Mouse (Mus musculus) Patski (cell line): ENCODE results near the gene Cnr1. TPM values are rescaled to one million over a fixed set of nuclear protein-coding genes. Genes with fewer than 3 reads are reported as not detected.

Source experiments
- ATAC-seq: fragments of 100-300 bp; one replicate; pipeline ENCODE4 v1.8.0; 2021
- CTCF ChIA-PET: fragments of 350-600 bp; sonication (Branson Sonifier 250); formaldehyde crosslinking; loops from one replicate; lab custom pipeline; 2022; ENCODE audit warnings: inconsistent platforms; lab: Charles Lee
- POLR2A ChIA-PET: fragments of 350-600 bp; sonication (Branson Sonifier 250); formaldehyde crosslinking; loops from one replicate; lab custom pipeline; 2022; ENCODE audit warnings: antibody characterized with exemption, inconsistent platforms; lab: Charles Lee
- DNase-seq: peaks from one replicate; pipeline ENCODE4 v3.0.0-alpha.2; 2011; ENCODE audit warnings: low read depth, low spot score
- H3K27me3 ChIP-seq: fragments of 371-371 bp; one replicate; pipeline ENCODE4 v1.5.1; 2021
- CTCF ChIP-seq: fragments of 100-300 bp; IDR thresholded peaks from one replicate; pipeline ENCODE4 v1.5.1; 2021
- in situ Hi-C: fragments of 300-500 bp; cut with MboI; formaldehyde crosslinking; loops from 3 replicates; pipeline ENCODE4 v1.11.1; 2018; ENCODE audit warnings: low pct_unique_long_range_greater_than_20kb, mixed read lengths
- polyA plus RNA-seq: library from polyadenylated mRNA; unstranded; gene quantifications from one replicate; pipeline ENCODE4 v1.2.3, GENCODE M21; 2021

The Cnr1 gene
- polyA plus RNA-seq, 1 experiment from 2014 or later, result not detected

DNA sequence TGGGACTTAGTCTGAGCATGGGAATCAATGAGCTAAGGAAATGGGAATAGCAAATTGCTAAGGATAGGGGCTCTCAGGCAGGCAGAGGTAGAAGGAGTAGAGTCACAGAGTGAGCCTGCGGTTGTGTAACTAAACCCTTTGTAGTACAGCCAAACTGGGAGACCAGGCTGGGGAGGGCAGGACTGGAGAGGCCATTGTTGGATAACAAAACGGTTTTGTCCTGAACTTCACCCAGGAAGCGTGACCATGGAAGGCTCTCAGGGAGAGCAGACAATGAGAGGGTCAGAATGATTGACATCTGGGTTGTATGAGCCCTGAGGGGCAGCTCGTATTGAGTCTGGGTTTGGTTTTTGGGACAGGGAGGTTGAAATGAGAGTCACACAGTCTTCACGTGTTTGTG is 17.2 kb downstream of the Cnr1 start:
- ChIA-PET POLR2A (no interaction called here), CTCF (interaction anchor here (1.4 kb wide), 1 partner anchor 13 kb away, joined by 3 read pairs; no protein-coding TSS in a partner anchor)
- no peak for TF ChIP-seq CTCF
- no peak for DNase-seq
- in situ Hi-C loops, result no loop called here
- no peaks in the 10 kb centered on the region for H3K27me3 ChIP-seq
- no peak for ATAC-seq

DNA sequence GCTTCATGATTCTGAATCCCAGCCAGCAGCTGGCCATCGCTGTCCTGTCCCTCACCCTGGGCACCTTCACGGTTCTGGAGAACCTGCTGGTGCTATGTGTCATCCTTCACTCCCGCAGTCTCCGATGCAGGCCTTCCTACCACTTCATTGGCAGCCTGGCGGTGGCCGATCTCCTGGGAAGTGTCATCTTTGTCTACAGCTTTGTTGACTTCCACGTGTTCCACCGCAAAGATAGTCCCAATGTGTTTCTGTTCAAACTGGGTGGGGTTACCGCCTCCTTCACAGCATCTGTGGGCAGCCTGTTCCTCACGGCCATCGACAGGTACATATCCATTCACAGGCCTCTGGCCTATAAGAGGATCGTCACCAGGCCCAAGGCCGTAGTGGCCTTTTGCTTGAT is 19.5 kb downstream of the Cnr1 start:
- ATAC-seq, result no peak
- in situ Hi-C loops, result no loop called here
- no peak for DNase-seq
- ChIA-PET CTCF (no interaction called here), POLR2A (no interaction called here)
- TF ChIP-seq CTCF, result no peak
- peaks cover 4% of the 10 kb centered on the region for H3K27me3 ChIP-seq

DNA sequence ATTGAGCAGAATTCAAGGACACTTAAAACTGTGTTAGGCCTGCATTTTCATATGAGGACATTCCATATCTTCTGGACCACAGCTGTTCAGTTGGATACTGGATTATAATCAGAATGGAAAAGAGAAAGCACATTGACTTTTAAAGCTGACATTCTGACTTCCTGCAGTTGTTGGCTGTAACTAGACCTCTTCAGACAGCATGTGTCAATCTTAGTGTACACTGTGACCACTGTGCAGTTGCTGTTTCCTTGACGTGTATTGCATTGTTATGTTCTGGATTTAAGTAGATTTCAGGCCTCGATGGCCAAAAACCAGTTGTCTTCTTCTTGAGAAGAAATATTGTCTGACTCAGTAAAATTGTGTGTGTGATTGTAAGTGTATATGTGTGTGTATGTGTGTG is 21.3 kb downstream of the Cnr1 start:
- no peak for DNase-seq
- H3K27me3 ChIP-seq, result peaks cover 4% of the 10 kb centered on the region
- in situ Hi-C loops, result no loop called here
- CTCF ChIA-PET, result no interaction called here
- no peak for ATAC-seq
- TF ChIP-seq CTCF, result no peak
- POLR2A ChIA-PET, result no interaction called here

DNA sequence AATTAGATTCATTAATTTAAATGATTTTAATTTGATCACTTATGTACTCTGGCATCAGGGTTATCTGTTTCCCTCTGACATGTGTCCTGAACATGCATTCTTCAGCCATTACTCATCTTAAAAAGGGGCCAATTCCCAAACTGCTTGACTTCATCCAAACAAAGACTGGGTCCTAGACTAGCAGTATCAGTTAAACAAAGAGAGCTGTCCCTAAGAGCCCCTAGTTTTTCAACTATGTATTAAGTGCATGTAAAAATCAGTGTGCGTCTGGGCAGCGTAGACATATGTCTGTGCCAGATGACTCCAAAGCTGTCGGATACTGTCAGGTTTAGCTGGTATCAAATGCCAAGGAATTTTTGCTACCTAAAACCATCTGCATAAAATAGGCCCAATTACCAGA is 23.2 kb downstream of the Cnr1 start:
- in situ Hi-C loops, result no loop called here
- DNase-seq (no peak), ATAC-seq (no peak)
- no peak for TF ChIP-seq CTCF
- H3K27me3 ChIP-seq, result peaks cover 4% of the 10 kb centered on the region
- CTCF ChIA-PET, result no interaction called here
- POLR2A ChIA-PET, result no interaction called here

DNA sequence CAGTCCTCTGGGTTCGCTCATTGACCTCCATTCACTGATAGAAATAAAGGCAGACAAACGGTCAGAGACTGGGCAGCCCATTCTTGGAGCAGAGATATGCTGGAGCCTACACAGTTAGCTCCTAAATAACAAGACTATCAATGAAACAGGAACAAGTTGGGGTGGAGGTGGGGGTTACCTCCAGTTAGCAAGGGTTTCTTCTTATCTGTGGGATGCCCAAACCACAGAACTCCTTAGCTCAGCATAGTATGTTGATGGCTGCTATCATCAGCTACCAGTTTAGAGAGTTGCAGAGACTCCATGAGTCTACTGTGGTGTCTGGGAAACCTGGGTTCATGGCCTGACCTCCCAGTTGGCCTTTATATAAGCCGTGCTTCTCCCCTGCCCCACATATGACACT is 33.0 kb downstream of the Cnr1 start:
- in situ Hi-C loops, result no loop called here
- CTCF ChIA-PET, result no interaction called here
- ATAC-seq, result no peak
- H3K27me3 ChIP-seq, result peaks cover 8% of the 10 kb centered on the region
- TF ChIP-seq CTCF, result no peak
- POLR2A ChIA-PET, result no interaction called here
- no peak for DNase-seq

DNA sequence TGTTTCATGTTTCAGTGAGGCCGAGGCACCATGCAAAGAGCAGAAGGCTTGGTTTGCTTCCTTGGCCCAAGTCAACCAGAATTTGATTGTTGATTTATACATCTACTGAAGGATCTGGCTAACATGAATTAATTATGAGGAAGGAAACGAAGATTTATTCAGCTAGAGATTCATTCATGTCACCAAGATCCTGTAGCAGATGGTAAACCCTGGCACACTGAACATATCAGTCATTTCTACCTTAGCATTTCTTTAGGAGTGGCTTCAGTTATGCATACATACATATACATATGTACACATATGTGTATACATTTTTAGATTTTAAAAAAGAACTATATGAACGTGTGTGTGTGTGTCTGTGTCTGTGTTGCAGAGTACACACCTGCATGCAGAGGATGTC is 34.1 kb downstream of the Cnr1 start:
- POLR2A ChIA-PET, result no interaction called here

DNA sequence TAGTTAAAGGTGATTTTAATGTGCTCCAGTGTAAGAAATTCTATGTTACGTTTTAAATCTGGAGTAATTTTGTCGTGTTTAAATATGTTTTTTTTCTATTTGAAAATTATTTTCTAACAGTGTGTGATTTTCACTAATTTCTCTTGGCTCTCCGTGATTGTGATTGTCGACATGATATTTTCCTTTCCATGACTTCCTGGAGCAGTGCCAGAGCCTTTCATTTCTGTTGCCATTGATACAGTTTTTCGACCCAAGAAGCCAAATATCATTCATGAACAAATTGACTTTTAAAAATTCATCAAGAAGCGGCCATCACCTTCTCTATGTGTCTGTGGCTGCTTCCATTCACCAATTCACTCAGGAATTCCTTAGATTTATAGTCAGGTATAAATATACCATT is 35.4 kb downstream of the Cnr1 start:
- in situ Hi-C loops, result no loop called here
- CTCF ChIA-PET, result no interaction called here
- POLR2A ChIA-PET, result no interaction called here
- no peak for TF ChIP-seq CTCF
- DNase-seq, result no peak
- no peaks in the 10 kb centered on the region for H3K27me3 ChIP-seq
- no peak for ATAC-seq

More for the DNA sequence above, 34.1 kb downstream of the Cnr1 start:
- peaks cover 4% of the 10 kb centered on the region for H3K27me3 ChIP-seq
- TF ChIP-seq CTCF, result no peak
- CTCF ChIA-PET, result no interaction called here
- ATAC-seq, result no peak
- DNase-seq, result no peak
- in situ Hi-C loops, result no loop called here

DNA sequence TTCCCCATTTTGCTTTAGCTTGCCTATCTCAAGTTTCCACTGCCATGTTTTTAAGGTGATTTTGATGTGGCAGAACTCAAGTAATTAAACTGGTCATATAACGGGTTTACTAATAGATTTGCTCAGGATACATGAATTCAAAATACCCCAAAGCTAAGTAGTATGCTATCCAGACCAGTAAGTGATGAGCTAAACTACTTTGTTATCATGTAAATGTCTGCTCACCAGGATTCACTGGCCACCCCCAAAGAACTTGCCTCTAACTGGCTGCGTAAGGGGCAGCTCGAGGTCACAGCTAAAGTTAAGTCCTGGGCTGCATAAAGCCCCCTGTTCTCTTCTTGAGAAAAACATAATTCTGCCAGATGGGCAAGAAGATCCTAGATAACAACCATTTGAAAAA is 46.3 kb downstream of the Cnr1 start:
- ATAC-seq (no peak), DNase-seq (no peak)
- no peak for TF ChIP-seq CTCF
- peaks cover 15% of the 10 kb centered on the region for H3K27me3 ChIP-seq
- in situ Hi-C loops, result no loop called here
- POLR2A ChIA-PET, result no interaction called here
- CTCF ChIA-PET, result no interaction called here

DNA sequence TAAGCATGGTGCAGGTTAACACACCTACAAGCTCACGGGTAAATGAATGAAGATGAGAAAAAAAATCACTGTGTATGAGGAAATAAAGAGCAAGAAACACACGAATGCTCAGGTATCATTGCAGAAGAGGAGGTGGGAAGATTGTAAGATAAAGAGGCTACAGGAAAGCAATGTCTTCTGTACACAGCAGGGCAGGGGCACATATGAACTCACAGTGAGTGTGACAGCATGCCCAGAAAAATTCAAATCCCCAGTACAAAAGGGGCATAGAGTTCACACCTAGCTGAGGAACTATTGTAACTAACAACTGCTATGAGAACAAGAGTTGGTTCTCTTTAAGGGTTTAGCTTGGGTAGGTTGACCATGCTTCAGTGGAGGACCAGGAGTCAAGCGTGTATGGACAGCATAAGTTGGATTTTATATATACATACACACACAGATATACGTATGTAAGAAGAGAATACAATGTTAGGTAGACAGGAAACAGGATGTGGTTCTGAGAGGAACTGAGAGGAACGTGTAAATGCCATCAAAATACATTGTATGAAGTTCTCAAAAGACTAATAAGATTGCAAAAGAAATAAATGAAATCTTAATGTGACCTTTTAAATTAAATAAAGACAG is 64.2 kb downstream of the Cnr1 start:
- peaks cover 4% of the 10 kb centered on the region for H3K27me3 ChIP-seq
- in situ Hi-C loops, result no loop called here
- POLR2A ChIA-PET, result no interaction called here
- no peak for ATAC-seq
- no peak for TF ChIP-seq CTCF
- CTCF ChIA-PET, result no interaction called here
- no peak for DNase-seq

DNA sequence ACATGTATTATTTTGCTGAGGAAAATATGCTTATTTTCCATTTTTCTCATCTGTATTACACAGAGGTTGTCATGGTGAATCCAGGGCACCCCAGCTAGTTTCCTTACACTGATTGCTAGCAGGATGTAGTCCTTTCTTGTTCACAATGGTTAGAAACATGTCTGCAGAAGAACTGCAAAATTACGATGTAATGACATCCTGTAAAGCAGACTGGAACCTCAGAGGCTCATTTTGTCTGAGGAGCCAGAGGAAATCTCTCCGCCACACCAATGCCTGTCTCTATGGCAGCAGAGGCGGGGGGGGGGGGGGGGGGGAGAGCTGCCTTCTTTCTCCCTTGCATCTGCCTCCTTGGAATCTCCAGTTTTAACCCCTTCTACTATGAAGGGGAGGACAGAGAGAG is 68.3 kb downstream of the Cnr1 start:
- DNase-seq (no peak), ATAC-seq (no peak)
- POLR2A ChIA-PET, result no interaction called here
- H3K27me3 ChIP-seq, result no peaks in the 10 kb centered on the region
- no peak for TF ChIP-seq CTCF
- CTCF ChIA-PET, result no interaction called here
- in situ Hi-C loops, result no loop called here

DNA sequence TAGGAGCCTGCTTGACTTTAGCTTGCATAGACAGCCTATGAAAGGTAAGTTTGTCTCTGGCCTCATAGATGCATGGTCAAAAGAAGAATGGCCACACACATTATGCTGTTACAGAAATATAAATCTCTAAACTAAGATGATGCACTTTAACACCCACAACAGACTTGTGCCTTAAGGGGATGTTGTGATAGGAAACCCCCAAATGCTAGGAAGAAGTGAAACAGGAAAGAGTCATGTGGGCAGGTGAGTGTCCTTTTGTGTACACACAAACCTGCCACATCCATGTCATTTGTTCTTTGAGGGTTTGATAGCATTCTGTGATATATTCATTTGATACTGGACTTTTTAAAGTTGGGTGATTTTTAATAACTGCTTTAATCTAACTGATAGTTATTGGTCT is 72.0 kb downstream of the Cnr1 start:
- ATAC-seq (no peak), DNase-seq (no peak)
- peaks cover 5% of the 10 kb centered on the region for H3K27me3 ChIP-seq
- TF ChIP-seq CTCF, result no peak
- in situ Hi-C loops, result no loop called here
- ChIA-PET CTCF (no interaction called here), POLR2A (interaction anchor here (0.5 kb wide), 1 partner anchor 230 kb away, joined by 3 read pairs; no protein-coding TSS in a partner anchor)

Other genes starting within 250 kb of the Cnr1 start
- gene Spaca1, start 125.6 kb downstream of the Cnr1 start, polyA plus RNA-seq, result not detected